Mouse (Mus musculus): Measurements from ENCODE around the gene Ccdc73.

- no peak for TF ChIP-seq CTCF (conservative IDR thresholded peaks at IDR 0.05 in 1 of 2, IDR thresholded peaks at IDR 0.05 in 1 of 2; ENCODE audit: low read depth in 2 of 2, low read length in 2 of 2)
- TF ChIP-seq ZNF384 (IDR thresholded peaks at IDR 0.05; ENCODE audit: low read depth, low read length), result no peak
- no peak for TF ChIP-seq KAT2A (IDR thresholded peaks at IDR 0.05; ENCODE audit: insufficient replicate concordance, low read length)
- TF ChIP-seq POLR2AphosphoS2 (IDR thresholded peaks at IDR 0.05; ENCODE audit: low read depth, low read length), result no peak
- no peak for TF ChIP-seq GABPA (IDR thresholded peaks at IDR 0.05; ENCODE audit: insufficient replicate concordance, low read depth, low read length)
- TF ChIP-seq RAD21 (IDR thresholded peaks at IDR 0.05; ENCODE audit: low read depth, low read length), result no peak
- no peak for TF ChIP-seq ZC3H11A (IDR thresholded peaks at IDR 0.05; ENCODE audit: low read depth, low read length)
- TF ChIP-seq POLR2A (IDR thresholded peaks at IDR 0.05; ENCODE audit: low read depth, low read length), result peak; percentile 61
- no peak for TF ChIP-seq NRF1 (IDR thresholded peaks at IDR 0.05; ENCODE audit: low read depth, low read length)
- TF ChIP-seq SMC3 (IDR thresholded peaks at IDR 0.05; ENCODE audit: low read depth, low read length), result no peak
These were observed 150.2 kb downstream of the Ccdc73 start for GRCm38 (mm10) chr2:105017802-105018201.

Data from CH12.LX (cell line).